Mouse (Mus musculus): ENCODE data around the gene Tmod3.
"Not testable (repeated sequence)": the region's sequence is repeated elsewhere in the genome, so short reads cannot be mapped to it uniquely, and the experiment has no call there.

Tmod3 gene

GRCm38 (mm10) chr9:75498571-75498970 is 60.9 kb downstream of the Tmod3 start:
- no peak for DNase-seq (ENCODE audit: inconsistent age in 2 of 2, low spot score in 1 of 2)

- DNase-seq (ENCODE audit: inconsistent age in 2 of 2, low spot score in 1 of 2): no peak
Observed at GRCm38 (mm10) chr9:75495945-75496344, 63.5 kb downstream of the Tmod3 start.

- no peak for DNase-seq (ENCODE audit: inconsistent age in 2 of 2, low spot score in 1 of 2)
Observed at GRCm38 (mm10) chr9:75494407-75495005, 65.0 kb downstream of the Tmod3 start.

GRCm38 (mm10) chr9:75488255-75488654 is 71.2 kb downstream of the Tmod3 start:
- not testable (repeated sequence) for DNase-seq (ENCODE audit: inconsistent age in 2 of 2, low spot score in 1 of 2)

GRCm38 (mm10) chr9:75485231-75485630 is 74.2 kb downstream of the Tmod3 start:
- DNase-seq (ENCODE audit: inconsistent age in 2 of 2, low spot score in 1 of 2): no peak

- DNase-seq (ENCODE audit: inconsistent age in 2 of 2, low spot score in 1 of 2): no peak
Observed at GRCm38 (mm10) chr9:75480536-75481075, 78.9 kb downstream of the Tmod3 start.

GRCm38 (mm10) chr9:75479106-75479725 is 80.2 kb downstream of the Tmod3 start:
- DNase-seq (ENCODE audit: inconsistent age in 2 of 2, low spot score in 1 of 2): no peak

- DNase-seq (ENCODE audit: inconsistent age in 2 of 2, low spot score in 1 of 2): no peak
Observed at GRCm38 (mm10) chr9:75477212-75477611, 82.2 kb downstream of the Tmod3 start.

- no peak for DNase-seq (ENCODE audit: inconsistent age in 2 of 2, low spot score in 1 of 2)
Observed at GRCm38 (mm10) chr9:75468297-75468696, 91.2 kb downstream of the Tmod3 start.

- DNase-seq (ENCODE audit: inconsistent age in 2 of 2, low spot score in 1 of 2): no peak
Observed at GRCm38 (mm10) chr9:75467581-75467980, 91.9 kb downstream of the Tmod3 start.

GRCm38 (mm10) chr9:75466641-75467040 is 92.8 kb downstream of the Tmod3 start:
- DNase-seq (ENCODE audit: inconsistent age in 2 of 2, low spot score in 1 of 2): no peak

GRCm38 (mm10) chr9:75465856-75466255 is 93.6 kb downstream of the Tmod3 start:
- DNase-seq (ENCODE audit: inconsistent age in 2 of 2, low spot score in 1 of 2): no peak

GRCm38 (mm10) chr9:75463050-75463660 is 96.3 kb downstream of the Tmod3 start:
- no peak for DNase-seq (ENCODE audit: inconsistent age in 2 of 2, low spot score in 1 of 2)

- DNase-seq (ENCODE audit: inconsistent age in 2 of 2, low spot score in 1 of 2): no peak
Observed at GRCm38 (mm10) chr9:75455684-75456083, 103.8 kb downstream of the Tmod3 start.

- no peak for DNase-seq (ENCODE audit: inconsistent age in 2 of 2, low spot score in 1 of 2)
Observed at GRCm38 (mm10) chr9:75453994-75454393, 105.5 kb downstream of the Tmod3 start.

GRCm38 (mm10) chr9:75448021-75448420 is 111.4 kb downstream of the Tmod3 start:
- no peak for DNase-seq (ENCODE audit: inconsistent age in 2 of 2, low spot score in 1 of 2)

Data from adrenal gland, adult (tissue).